Mouse (Mus musculus): ENCODE results near the gene Tlk2. TPM values are rescaled to one million over a fixed set of nuclear protein-coding genes. Genes with fewer than 3 reads are reported as not detected.

The Tlk2 gene
- total RNA-seq, 2 experiments from 2014 or later: 47.5 to 49.6 TPM

Other genes with a start within 250 kb of the Tlk2 start
- gene Efcab3, start 115.2 kb upstream of the Tlk2 start, total RNA-seq (2021): 1 to 10 TPM; 1.7 to 2.0 TPM
- 10 to 100 TPM; 19.7 to 21.6 TPM for gene Mettl2, start 52.4 kb upstream of the Tlk2 start, total RNA-seq (2021)
- not detected for gene Gm10842, start 31.9 kb upstream of the Tlk2 start, total RNA-seq (2021)
- gene Mrc2, start 113.8 kb downstream of the Tlk2 start, total RNA-seq (2021): 10 to 100 TPM in 1 of 2 experiments, 1 to 10 TPM in 1; 8.5 to 11.2 TPM

All from left cerebral cortex, postnatal 10 days (tissue).